Mouse (Mus musculus) layer of hippocampus, adult 18-20 months (tissue): ENCODE measurements around the gene Podxl2. TPM values are rescaled to one million over a fixed set of nuclear protein-coding genes. Genes with fewer than 3 reads are reported as not detected.

Experiments used
- DNase-seq, 2 experiments: peaks; one replicate each; pipeline ENCODE4 v3.0.0; 2022; ENCODE audit warnings: low spot score in 2 of 2
- total RNA-seq, 2 experiments: library from RNA; stranded (reverse); gene quantifications; 2 replicates each; pipeline ENCODE4 v1.2.3; 2021

The Podxl2 gene
- total RNA-seq, 2 experiments from 2014 or later = 172 to 184 TPM

DNA sequence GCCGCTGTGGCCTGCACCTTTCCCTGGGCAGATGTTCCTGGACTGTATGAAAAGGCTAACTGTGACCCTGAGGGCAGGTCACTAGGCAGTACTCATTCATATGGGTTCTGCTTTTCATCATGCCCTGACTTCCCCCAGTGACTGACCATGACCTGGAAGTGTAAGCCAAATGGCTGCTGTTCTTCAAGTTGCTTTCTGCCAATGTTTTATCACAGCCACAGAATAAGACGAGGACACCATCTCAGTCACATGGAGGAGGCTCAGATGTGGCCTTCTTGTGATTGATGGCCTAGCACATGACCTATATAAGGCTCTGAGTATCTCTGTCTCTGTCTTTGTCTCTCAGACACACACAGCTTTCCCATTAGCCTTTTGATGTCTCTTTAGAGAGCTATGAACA is 27.3 kb downstream of the Podxl2 start:
- no peak for DNase-seq

DNA sequence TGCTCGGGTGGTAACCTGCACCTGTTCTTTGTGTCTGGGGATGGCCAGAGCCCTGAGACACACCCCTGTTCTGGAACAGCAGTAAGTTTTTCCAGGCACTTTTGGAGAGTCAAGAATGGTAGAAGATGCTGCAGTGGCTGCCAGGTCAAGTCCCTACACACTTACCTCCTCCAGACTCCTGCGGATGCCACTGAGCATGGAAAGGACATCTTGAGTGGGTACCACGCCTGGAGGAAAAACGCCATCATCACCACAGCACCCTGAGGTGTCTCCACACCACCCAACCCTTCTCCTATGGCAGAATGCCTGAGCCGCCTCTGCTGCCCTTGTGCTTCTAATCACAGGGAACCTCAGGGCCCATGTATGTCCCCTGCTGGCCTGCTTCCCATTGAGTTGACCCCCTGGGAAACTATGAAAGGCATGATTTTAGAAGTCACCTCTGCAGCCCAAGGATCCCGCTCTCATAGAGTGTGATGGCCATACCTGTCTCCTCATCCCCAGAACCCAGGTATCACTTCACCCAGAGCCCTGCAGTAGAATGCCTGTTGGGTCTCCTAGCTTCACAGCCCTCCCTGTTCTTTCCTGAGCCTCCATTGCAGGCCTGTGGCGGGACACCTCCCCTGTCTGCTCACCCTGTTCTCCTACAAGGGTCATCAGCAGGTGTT is 29.8 kb downstream of the Podxl2 start:
- DNase-seq = no peak

DNA sequence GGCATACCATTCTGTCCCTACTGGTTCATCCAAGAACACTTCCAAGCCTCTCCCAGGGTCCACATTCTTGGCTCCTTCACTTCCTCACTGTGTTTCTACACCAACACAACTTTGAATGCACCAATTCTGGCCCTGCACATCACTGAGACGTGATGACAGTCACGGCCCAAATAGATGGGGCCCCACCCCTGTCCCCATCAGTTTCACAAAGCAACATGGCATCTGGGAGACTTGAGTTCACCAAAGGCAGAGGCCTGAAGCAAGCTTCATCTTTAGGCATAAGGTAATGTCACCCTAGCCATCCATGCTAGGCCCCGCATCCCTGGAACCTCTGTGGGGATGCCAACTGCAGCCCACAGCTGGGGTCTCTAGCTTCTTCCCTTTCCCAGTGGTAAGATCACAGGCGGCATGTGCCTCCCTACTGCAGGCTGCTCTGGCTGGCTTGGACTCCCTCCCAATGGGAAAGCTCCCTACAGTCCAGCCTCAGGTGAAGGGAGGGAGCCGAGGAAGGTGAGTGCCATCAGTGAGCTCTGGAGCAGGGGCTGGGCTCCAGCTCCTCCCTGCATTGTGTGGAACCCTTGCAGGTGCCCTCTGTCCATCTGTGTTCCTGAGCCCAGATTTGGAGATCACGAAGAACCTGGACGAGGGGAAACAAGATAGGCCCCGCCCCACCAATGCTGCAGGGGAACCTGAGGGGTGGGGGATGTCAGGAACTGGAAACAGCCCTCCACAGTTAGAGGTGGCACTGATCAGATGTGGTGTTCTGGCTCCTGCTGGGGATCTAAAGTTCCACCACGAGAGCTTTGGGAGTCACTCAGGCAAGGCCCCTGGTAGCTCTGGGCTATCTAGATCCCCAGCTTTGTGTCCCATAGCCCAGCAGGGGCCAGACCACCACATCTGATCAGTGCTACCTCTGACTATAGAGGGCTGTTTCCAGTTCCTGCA is 30.8 kb downstream of the Podxl2 start:
- DNase-seq = no peak

DNA sequence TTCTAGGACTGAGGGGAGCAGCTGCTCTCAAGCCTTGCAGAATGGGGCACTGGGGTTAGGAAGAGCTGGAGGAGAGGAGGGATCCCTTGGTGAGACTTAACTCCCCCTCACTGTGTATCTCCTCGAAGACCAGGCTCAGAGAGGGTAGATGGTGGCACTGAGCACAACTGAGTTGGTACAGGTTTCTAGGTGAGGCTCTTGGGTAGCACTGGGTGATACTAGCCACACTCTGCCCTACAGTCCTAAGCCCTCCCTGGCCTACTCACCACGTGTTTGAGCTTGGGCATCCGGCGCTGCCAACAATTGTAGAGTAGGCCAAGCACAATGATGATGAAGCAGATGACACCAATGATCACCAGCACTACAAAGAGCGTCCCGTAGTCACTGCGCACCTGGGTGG is 31.6 kb downstream of the Podxl2 start:
- no peak for DNase-seq

DNA sequence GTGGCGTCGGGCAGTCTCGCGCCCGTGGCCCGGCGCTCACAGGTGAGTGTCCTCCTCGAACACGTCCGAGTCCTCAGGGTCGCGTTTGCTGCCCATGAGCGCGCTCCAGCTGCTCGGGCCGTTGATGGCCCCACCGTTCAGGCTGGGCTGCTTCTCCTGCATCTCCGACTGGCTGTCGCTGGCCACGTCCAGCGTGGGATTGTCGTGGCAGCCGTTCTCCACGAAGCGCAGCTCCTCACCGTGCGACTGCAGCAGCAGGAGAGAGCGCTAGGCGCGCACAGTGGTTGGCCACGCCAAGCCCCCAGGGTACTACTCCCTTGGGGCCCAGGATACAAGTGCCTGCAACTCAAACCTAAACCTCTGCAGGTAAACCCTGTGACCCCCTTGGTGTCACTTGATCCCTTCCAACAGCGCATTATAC is 32.1 kb downstream of the Podxl2 start:
- DNase-seq = peak; percentile 39 to 54

DNA sequence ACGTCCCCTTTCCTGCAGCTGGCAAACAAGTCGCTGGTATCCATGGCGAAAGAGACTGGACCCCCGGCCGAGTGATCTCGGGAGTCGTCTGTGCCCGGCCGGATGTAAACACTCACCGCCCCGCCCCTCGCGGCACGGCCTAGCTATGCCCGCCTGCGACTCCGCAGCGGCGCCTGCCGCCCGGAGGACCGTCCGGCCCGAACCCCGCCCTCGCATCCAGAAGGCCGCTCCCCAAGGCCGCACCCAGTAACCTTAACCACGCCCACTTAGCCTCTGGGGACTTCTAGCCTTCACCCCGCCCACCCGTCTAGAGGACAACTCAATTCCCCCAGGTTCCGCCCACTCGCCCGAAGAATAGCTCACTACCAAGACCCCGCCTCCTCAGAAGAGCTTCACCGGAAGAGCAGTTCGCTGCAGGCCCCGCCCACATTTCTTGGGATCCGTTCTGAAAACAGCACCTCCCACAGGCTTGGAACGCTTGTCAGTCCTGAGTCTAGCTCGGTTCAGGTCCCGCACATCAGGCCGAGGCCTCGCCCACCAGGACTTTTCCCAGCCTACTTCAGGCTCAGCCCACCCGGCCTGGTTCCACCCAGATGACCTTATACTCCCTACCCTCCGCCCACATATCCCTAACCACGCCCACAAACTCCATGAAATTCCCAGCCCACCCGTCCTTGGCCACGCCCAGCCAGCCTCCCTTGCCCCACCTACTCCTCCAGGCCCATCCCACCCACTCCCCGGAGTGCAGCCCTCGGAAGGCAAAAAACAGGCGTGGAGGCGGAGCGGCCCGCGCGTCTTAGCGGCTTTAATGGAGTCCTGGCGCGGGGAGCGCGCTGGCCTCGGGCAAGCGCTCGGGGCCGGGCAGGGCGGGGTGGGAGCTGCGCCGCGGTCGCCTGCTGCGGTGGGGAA is 32.8 kb downstream of the Podxl2 start, which contains the start of gene Abtb1:
TSS of gene Abtb1 (minus strand) at position 204 of the 909 bp plus-strand sequence.
- DNase-seq = peak; percentile 99

DNA sequence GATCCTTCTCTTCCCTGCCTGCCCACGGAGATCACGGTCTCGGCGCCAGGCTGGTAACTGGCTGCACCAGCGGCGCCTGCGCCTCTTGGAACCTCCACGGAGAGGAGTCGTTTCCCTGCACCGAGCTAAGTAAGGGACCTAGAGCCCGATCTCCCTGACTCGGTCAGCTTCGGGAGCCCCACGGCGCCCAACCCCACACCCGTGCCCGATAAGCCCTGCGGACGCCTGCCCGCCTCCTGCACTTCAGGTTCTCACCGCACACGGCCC is 33.4 kb downstream of the Podxl2 start:
- DNase-seq = no peak

DNA sequence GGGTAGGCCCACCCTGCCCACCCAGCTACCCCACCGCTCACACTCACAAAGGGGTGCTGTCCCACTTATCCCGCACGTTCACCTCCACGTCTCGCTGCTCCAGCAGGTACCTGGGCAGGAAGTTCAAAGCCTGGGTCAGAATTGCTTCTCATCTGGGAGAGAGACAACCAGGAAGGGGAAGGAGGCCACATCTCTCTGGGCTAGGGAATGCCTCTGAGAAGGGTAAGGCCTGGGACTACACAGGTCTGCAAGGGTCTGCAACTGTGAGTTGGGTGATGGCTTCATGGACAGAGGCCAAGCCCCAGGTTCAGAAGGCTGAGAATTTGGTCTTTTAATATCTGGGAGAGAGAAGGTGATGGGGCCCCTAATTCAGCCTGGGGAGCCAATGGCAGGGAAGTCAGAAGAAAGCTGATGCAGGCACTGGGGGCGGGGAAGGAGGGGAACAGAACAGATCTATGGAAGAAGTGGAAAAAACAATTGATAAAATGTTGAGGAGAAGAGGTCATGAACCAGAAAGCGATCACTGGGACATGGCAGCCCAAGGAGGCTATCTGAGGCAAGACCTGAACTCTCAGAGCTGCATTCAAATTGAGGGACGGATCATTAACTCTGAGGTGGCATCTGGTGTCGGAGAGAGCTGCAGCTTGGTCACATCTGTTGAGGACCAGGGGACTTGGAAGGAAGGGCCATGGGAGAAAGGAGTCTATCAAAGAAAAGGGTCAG is 33.9 kb downstream of the Podxl2 start:
- DNase-seq = no peak

DNA sequence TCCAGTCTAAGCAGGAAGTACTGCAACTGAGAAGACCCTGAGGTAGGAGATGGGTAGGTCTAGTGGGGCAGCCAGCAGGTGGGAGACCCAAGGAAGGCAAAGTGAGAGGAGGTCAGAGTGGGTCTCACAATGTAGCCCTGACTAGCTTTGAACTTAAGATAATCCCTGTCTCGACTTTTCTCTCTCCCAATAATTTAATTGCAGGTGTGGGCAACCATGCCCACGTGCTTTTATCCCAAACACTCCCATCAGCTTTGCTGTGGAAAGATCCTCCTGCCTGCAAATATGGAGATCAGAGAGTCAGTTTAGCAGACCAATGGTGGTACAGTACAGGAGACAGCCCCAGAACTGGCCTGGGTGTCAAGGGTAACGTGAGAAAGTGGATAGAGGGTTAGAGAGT is 34.6 kb downstream of the Podxl2 start:
- no peak for DNase-seq

DNA sequence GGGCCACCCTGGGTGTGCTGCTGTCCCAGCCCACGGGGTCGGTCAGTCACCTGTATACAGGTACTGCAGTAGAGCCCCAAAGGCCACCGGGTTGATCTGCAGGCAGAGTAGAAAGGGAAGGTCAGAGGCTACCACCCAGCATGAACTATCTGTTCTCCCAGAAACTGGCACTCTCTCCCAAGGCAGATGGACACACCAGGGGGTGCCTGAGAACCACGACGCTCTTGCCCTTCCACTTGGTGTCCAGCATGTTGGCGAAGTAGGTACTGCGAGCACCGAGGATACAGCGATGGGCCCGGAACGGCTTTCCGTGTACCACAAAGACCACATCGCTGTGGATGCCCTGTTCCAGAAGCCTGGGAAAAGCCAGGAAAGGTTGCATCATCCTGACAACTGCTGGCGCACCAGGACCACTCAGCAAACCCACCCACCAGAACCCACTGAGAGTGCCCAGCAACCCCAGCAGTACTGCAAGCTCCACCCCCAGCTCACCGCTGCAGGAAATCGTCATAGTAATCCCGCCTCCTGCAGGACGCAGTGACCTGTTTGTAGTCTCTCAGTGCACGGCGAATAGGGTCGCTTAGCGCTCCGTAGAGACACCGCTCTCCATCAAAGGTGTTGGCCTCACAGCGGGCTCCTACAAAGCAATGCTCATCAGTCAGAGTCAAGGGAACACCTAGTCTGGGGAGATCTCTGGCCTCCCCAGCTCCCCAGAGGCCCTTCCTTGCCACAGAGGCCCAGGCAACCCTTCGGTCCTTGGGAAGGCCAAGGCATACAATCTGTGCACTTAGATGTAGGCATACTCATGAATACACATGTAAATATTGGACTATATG is 35.5 kb downstream of the Podxl2 start:
- no peak for DNase-seq

DNA sequence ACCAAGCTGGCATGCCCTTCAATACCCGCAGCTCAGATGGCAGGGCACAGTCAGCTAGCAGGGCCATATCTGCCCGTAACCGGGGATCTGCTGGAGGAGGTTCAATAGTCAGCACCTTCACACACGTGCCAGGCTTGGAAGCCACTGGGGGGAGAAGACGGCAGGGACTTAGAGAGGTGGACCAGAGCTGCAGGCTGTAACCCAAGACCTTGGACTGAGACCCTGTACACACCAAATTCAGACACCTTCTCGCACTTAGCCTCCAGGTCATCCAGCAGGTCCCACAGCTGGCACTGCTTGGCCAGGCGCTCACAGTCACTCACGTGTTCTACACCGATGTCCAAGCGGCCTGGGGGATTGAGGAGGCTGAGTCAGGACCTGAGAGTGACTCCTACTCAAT is 36.2 kb downstream of the Podxl2 start:
- DNase-seq = no peak

DNA sequence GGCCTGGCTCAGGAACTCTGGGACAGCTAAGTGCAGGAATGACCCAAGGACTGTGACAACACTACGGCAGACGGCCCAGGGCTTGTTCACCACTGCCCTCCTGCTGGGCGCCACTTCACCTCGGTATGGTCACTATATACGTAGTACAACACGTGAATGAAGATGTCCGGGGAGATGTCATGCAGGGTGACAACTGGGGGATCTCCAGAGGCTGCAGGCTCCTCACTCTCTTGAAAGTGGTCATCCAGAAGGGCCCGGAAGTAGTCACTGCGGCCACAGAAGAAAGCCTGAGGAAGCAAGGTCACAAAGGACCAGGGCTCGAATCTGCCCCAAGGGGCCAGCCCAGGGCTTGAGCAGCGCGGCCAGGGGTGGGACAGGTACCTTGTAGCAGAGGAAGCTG is 36.8 kb downstream of the Podxl2 start:
- no peak for DNase-seq

DNA sequence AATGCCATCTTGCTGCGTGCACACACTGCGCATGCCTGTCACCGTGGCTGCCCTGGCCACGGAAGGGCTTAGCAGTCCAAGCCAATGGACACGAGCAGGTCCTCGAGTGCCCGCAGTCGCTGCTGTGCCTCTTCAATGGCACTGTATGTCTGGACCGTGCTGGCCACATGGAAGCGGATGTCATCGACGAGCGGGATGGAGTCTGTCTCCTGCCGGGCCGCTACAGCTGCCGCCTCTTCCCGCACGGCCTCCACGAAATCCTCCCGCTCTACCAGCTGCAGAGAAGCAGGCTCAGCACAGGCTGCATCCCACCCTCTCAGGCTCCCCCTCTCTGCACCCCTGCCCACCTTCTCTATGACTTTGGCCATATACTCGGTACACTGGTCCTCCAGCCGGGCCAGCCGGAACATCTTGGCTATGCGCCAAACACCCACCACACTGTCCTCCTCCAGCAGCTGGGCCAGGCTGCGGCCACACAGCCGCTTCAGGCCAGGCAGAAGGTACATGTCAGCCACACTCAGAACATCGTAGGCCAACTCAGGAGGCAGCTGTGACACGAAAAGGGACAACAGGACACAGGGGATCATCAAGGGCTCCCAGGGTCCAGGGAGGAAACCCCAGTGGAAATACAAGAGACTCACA is 38.5 kb downstream of the Podxl2 start:
- no peak for DNase-seq

DNA sequence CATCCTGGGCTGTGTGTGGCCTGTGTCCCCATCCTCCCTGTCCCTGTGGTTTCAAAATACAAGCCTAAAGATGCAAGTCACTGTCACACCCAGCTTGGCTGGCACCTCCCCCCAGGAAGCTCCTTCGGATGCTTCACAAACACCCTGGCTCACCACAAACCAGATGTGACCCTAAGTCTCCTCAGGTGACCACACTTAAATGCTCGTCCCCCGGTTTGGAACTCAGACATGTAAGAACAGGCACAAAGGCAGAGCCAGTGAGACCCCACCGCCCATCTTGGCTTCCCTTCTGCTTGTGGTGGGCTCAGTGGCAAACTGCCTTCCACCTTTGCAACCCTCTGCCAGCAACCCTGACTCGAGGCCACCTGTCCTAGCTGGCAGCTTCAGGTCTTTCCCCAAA is 39.8 kb downstream of the Podxl2 start:
- DNase-seq = no peak

DNA sequence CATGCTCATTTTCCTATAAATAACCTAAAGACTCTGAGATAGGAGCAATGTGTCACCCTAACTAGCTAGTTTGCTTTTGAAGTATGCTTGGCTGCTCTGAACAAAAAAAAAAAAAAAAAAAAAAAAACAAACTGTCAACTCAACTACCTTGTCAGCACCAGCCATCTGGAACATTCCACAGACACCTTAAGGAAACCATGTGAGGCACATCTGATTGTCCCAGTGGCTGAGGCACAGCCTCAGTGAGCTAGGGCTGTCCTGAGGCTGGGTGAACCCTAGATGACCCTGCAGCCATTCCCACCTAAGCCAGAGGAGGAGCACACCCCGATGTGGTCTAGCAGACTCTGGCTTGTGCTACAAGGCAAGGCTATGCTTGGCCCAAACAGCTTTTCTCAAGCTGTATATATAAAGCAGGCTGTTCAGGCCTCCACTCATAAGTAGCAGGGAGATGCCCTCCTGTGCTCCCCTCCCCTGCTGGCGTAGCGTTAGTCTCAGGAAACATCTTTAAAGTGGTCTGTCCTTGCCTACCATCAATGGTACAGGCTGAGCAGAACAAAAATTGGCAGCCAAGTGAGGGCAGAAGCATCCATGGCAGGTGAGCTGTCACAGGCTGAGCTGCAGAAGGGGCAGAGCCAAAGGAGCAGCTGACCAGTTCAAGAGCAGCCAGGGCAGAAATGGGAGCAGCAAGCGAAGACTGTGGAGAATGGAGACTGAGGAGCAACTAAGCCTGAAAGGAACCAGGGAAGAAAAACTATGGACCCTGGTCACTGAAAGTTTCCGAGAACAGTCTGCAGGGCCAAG is 41.3 kb downstream of the Podxl2 start:
- DNase-seq = no peak

DNA sequence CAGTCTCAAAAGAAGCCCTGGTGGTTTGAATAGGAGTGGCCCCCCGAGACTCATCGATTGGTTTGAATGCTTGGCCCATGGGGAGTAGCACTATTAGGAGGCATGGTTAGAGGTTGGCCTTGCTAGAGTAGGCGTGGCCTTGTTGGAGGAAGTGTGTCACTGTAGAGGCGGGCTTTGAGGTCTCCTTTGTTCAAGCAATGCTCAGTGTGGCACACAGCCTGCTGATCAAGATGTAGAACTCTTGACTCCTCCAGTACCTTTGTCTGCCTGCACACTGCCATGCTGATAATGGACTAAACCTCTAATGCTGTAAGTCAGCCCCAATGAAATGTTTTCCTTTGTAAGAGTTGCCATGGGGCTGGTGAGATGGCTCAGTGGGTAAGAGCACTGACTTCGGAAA is 42.2 kb downstream of the Podxl2 start:
- no peak for DNase-seq

DNA sequence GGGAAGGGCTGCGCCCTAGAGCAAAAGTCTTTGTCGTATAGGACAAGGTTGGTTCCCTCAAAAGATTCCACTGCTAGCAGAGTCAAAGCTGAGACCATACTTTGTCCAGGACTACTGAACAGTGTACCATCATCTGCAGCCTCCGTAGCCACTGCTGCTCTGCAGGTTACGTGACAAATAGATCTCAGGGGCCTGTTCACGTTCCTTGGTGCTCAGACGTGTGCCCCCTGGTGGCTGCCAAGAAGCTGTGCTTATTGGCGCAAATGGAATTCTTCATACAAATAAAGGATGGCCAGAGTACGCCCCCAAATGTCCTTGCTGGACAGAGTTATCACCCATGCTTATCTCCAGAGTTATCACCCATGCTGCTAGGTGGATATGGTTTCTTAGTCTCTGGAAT is 43.4 kb downstream of the Podxl2 start:
- DNase-seq = peak in 1 of 2 experiments; percentile 66

DNA sequence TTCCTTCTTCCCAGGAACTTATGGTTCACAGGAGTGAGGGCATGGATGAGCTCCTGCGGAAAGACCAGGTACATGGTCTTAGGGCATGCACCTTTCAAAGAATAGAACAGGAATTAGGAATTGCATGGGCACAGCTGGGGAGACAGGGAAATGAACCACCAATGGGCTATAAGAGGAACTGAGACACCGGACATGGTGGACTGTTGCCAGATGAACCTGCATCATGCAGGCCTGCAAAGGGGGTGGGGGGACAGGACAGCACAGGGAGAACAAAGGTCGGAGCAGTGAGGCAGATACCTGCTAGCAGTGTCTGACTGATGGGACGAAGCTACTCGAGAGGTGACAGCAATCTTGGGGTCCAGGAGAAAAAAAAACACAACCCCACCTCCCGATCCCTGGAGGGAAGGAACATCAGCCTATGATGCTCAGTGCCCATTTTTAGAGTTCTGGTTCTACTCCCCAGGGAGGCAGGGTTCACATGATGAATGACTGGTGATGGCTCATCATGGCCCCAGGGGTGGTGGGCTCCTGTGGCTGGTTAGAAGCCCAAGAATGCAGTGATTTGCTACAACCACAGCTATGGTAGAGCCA is 44.6 kb downstream of the Podxl2 start:
- DNase-seq = no peak
